Mouse (Mus musculus): ENCODE measurements around the gene Mrc2. TPM values are rescaled to one million over a fixed set of nuclear protein-coding genes. Genes with fewer than 3 reads are reported as not detected.

The Mrc2 gene
- polyA plus RNA-seq, 1 experiment from 2014 or later: 9.5 TPM

- H3K36me3 ChIP-seq (replicated peaks; ENCODE audit: control insufficient read depth, insufficient read depth, low read depth, low read length): no peaks in the 10 kb centered on the region
- DNase-seq (ENCODE audit: low spot score) (no peak), ATAC-seq (replicated peaks; ENCODE audit: insufficient number of reproducible peaks, low FRiP score, low TSS enrichment, low read depth) (no peak)
- no peak overlapping the region for H3K4me3 ChIP-seq (ENCODE audit: low read depth, low read length)
- H3K4me2 ChIP-seq (ENCODE audit: low read depth, low read length): no peak overlapping the region
- 90% methylated on average over 3 of the region's 3 CpGs for WGBS
- no peak overlapping the region for H3K9ac ChIP-seq (replicated peaks; ENCODE audit: low read length)
- H3K9me3 ChIP-seq (replicated peaks; ENCODE audit: control insufficient read depth, low read length): no peaks in the 10 kb centered on the region
- no peaks in the 10 kb centered on the region for H3K27me3 ChIP-seq (ENCODE audit: control insufficient read depth, insufficient read depth, low read length)
- peaks cover 4% of the 10 kb centered on the region; the same call in 1 of the 2 replicates for H3K4me1 ChIP-seq (ENCODE audit: control insufficient read depth, insufficient read depth, low read length)
- H3K27ac ChIP-seq (replicated peaks; ENCODE audit: low read depth, low read length): no peak overlapping the region
These were observed 74.7 kb downstream of the Mrc2 start for GRCm38 (mm10) chr11:105367163-105367562.

GRCm38 (mm10) chr11:105368833-105369232, 76.4 kb downstream of the Mrc2 start:
- ATAC-seq (replicated peaks; ENCODE audit: insufficient number of reproducible peaks, low FRiP score, low TSS enrichment, low read depth) (no peak), DNase-seq (ENCODE audit: low spot score) (no peak)
- Histone ChIP-seq H3K27me3 (ENCODE audit: control insufficient read depth, insufficient read depth, low read length) (no peaks in the 10 kb centered on the region), H3K4me2 (ENCODE audit: low read depth, low read length) (no peak overlapping the region), H3K4me3 (ENCODE audit: low read depth, low read length) (no peak overlapping the region), H3K9ac (replicated peaks; ENCODE audit: low read length) (no peak overlapping the region), H3K9me3 (replicated peaks; ENCODE audit: control insufficient read depth, low read length) (no peaks in the 10 kb centered on the region), H3K36me3 (replicated peaks; ENCODE audit: control insufficient read depth, insufficient read depth, low read depth, low read length) (no peaks in the 10 kb centered on the region), H3K27ac (replicated peaks; ENCODE audit: low read depth, low read length) (no peak overlapping the region), H3K4me1 (ENCODE audit: control insufficient read depth, insufficient read depth, low read length) (0 out of 2 replicates have a peak, but pooled peaks cover 4% of the 10 kb centered on the region)
- 87% methylated on average over 5 of the region's 5 CpGs for WGBS

DNA sequence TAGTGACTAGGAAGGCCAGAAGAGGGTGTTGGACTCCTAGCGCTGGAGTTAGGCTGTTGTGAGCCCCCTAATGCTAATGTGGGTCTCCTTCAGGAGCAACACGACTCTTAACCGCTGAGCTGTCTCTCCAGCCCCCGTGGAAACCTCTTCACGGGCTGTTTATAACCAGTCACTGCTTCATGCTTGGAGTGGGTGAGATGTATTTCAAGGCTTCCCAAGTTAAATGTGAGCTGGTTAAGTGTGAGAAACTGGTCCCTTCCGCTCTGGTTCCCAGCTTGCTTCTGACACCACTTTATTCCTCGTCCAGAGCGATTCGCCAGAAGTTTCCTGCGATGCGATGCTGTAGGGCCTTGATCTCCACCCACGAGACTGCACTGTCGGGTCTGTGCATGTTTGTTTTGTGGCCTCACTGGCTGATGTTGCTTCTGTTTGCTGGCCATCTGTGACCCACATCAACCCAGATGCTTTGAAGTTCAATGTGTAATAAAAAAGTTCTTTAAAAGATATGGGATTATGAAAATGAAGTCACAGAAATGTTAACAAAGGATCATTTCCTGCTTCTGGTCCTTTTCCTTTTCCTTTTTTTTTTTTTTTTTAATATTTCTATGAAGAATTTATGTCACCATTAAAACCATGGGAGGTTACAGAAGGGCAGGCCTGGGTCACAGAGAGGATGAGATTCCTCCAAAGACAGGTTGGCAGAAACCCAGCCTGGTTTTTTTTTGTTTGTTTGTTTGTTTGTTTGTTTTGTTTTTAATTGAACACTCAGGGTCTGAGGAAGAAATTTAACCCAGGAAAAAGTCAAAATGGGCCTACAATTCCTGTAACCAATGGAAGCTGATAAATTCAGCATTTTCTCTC, 77.3 kb downstream of the Mrc2 start:
- no peak for ATAC-seq (replicated peaks; ENCODE audit: insufficient number of reproducible peaks, low FRiP score, low TSS enrichment, low read depth)
- no peaks in the 10 kb centered on the region for H3K9me3 ChIP-seq (replicated peaks; ENCODE audit: control insufficient read depth, low read length)
- H3K4me1 ChIP-seq (ENCODE audit: control insufficient read depth, insufficient read depth, low read length): no peaks in the 10 kb centered on the region
- H3K4me2 ChIP-seq (ENCODE audit: low read depth, low read length): no peak overlapping the region
- no peak overlapping the region for H3K9ac ChIP-seq (replicated peaks; ENCODE audit: low read length)
- no peaks in the 10 kb centered on the region for H3K36me3 ChIP-seq (replicated peaks; ENCODE audit: control insufficient read depth, insufficient read depth, low read depth, low read length)
- no peaks in the 10 kb centered on the region for H3K27me3 ChIP-seq (ENCODE audit: control insufficient read depth, insufficient read depth, low read length)
- no peak overlapping the region for H3K27ac ChIP-seq (replicated peaks; ENCODE audit: low read depth, low read length)
- H3K4me3 ChIP-seq (ENCODE audit: low read depth, low read length): no peak overlapping the region
- no peak for DNase-seq (ENCODE audit: low spot score)
- WGBS: 88% methylated on average over 13 of the region's 13 CpGs

DNA sequence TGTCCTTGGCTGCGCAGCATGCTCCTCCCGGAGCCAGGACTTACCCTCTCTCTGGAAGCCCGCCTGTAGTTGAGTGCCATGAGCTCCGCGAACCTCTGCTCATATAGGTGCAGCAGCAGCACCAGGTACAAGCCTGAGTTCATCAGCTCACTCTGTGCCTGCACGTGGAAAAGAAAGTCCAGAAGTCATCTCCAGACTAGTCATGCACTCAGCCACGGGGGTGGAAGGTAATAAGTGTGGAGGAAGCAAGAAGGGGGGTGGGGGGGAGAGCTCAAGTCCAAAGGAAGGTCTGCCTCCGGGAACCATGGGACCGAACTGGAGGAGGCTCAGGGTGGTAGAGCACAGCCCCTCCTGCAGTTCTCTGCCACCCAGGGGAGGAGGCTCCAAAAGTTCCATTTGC, 79.4 kb downstream of the Mrc2 start:
- no peak overlapping the region for H3K27ac ChIP-seq (replicated peaks; ENCODE audit: low read depth, low read length)
- no peak overlapping the region for H3K9ac ChIP-seq (replicated peaks; ENCODE audit: low read length)
- no peaks in the 10 kb centered on the region for H3K36me3 ChIP-seq (replicated peaks; ENCODE audit: control insufficient read depth, insufficient read depth, low read depth, low read length)
- WGBS: 84% methylated on average over 9 of the region's 9 CpGs
- ATAC-seq (replicated peaks; ENCODE audit: insufficient number of reproducible peaks, low FRiP score, low TSS enrichment, low read depth) (no peak), DNase-seq (ENCODE audit: low spot score) (no peak)
- H3K27me3 ChIP-seq (ENCODE audit: control insufficient read depth, insufficient read depth, low read length): no peaks in the 10 kb centered on the region
- no peak overlapping the region for H3K4me2 ChIP-seq (ENCODE audit: low read depth, low read length)
- no peaks in the 10 kb centered on the region for H3K9me3 ChIP-seq (replicated peaks; ENCODE audit: control insufficient read depth, low read length)
- no peak overlapping the region for H3K4me3 ChIP-seq (ENCODE audit: low read depth, low read length)
- no peaks in the 10 kb centered on the region for H3K4me1 ChIP-seq (ENCODE audit: control insufficient read depth, insufficient read depth, low read length)

DNA sequence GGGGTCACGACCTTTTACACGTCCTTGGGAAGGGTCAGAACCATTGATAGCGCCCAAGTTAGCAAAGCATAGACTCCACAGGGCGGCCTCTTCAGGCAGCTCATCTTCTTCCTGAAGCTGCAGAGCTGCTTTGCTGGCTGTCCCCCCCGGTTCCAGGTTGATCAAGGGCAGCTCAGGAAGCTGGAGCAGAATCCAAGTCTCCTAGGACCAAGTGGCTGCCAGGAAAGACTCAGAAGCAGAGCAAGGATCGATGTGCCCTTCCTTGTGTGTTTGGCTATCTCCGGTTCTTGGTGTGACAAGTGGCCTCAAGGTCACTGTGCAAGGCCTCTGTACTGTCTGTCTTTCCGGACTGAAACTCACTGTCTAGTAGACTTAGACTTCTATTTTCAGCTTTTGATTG, 81.4 kb downstream of the Mrc2 start:
- no peak overlapping the region for H3K27ac ChIP-seq (replicated peaks; ENCODE audit: low read depth, low read length)
- 75% methylated on average over 8 of the region's 8 CpGs for whole genome bisulfite sequencing
- ATAC-seq (replicated peaks; ENCODE audit: insufficient number of reproducible peaks, low FRiP score, low TSS enrichment, low read depth) (no peak), DNase-seq (ENCODE audit: low spot score) (no peak)
- no peak overlapping the region for H3K4me3 ChIP-seq (ENCODE audit: low read depth, low read length)
- no peaks in the 10 kb centered on the region for H3K4me1 ChIP-seq (ENCODE audit: control insufficient read depth, insufficient read depth, low read length)
- no peak overlapping the region for H3K4me2 ChIP-seq (ENCODE audit: low read depth, low read length)
- H3K9ac ChIP-seq (replicated peaks; ENCODE audit: low read length): no peak overlapping the region
- no peaks in the 10 kb centered on the region for H3K9me3 ChIP-seq (replicated peaks; ENCODE audit: control insufficient read depth, low read length)
- no peaks in the 10 kb centered on the region for H3K36me3 ChIP-seq (replicated peaks; ENCODE audit: control insufficient read depth, insufficient read depth, low read depth, low read length)
- H3K27me3 ChIP-seq (ENCODE audit: control insufficient read depth, insufficient read depth, low read length): no peaks in the 10 kb centered on the region

GRCm38 (mm10) chr11:105374526-105375175, 82.2 kb downstream of the Mrc2 start:
- Histone ChIP-seq H3K36me3 (replicated peaks; ENCODE audit: control insufficient read depth, insufficient read depth, low read depth, low read length) (no peaks in the 10 kb centered on the region), H3K27ac (replicated peaks; ENCODE audit: low read depth, low read length) (no peak overlapping the region), H3K9ac (replicated peaks; ENCODE audit: low read length) (no peak overlapping the region), H3K4me1 (ENCODE audit: control insufficient read depth, insufficient read depth, low read length) (no peaks in the 10 kb centered on the region), H3K4me2 (ENCODE audit: low read depth, low read length) (no peak overlapping the region), H3K4me3 (ENCODE audit: low read depth, low read length) (no peak overlapping the region), H3K27me3 (ENCODE audit: control insufficient read depth, insufficient read depth, low read length) (no peaks in the 10 kb centered on the region), H3K9me3 (replicated peaks; ENCODE audit: control insufficient read depth, low read length) (no peaks in the 10 kb centered on the region)
- ATAC-seq (replicated peaks; ENCODE audit: insufficient number of reproducible peaks, low FRiP score, low TSS enrichment, low read depth) (no peak), DNase-seq (ENCODE audit: low spot score) (no peak)
- WGBS: 81% methylated on average over 10 of the region's 10 CpGs

- no peaks in the 10 kb centered on the region for H3K9me3 ChIP-seq (replicated peaks; ENCODE audit: control insufficient read depth, low read length)
- no peak overlapping the region for H3K4me2 ChIP-seq (ENCODE audit: low read depth, low read length)
- ATAC-seq (replicated peaks; ENCODE audit: insufficient number of reproducible peaks, low FRiP score, low TSS enrichment, low read depth) (no peak), DNase-seq (ENCODE audit: low spot score) (no peak)
- H3K27ac ChIP-seq (replicated peaks; ENCODE audit: low read depth, low read length): no peak overlapping the region
- H3K27me3 ChIP-seq (ENCODE audit: control insufficient read depth, insufficient read depth, low read length): no peaks in the 10 kb centered on the region
- WGBS: 97% methylated on average over 1 of the region's 1 CpGs
- H3K9ac ChIP-seq (replicated peaks; ENCODE audit: low read length): no peak overlapping the region
- no peaks in the 10 kb centered on the region for H3K36me3 ChIP-seq (replicated peaks; ENCODE audit: control insufficient read depth, insufficient read depth, low read depth, low read length)
- no peaks in the 10 kb centered on the region for H3K4me1 ChIP-seq (ENCODE audit: control insufficient read depth, insufficient read depth, low read length)
- no peak overlapping the region for H3K4me3 ChIP-seq (ENCODE audit: low read depth, low read length)
These were observed 83.4 kb downstream of the Mrc2 start for GRCm38 (mm10) chr11:105375821-105376235.

DNA sequence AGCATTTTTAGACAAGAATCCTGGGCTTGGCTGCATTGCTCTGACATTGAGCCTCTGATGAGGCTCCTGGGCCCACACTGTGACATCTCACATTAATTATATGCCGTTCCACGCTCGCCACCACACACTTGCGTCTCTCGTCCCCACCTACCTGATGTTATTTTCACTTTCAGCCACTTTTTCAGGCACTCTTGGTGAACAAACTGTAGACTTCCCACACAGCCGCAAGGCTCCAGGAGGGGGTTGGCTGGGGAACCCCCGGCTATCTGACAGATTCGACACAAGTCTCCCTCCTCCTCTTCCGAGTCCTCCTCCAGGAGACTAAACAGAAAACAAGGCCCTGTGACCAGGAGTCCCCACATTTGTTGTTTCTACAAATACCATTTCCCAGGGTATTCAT, 92.8 kb downstream of the Mrc2 start:
- no peak overlapping the region for H3K4me2 ChIP-seq (ENCODE audit: low read depth, low read length)
- no peak overlapping the region for H3K27ac ChIP-seq (replicated peaks; ENCODE audit: low read depth, low read length)
- WGBS: 87% methylated on average over 9 of the region's 9 CpGs
- ATAC-seq (replicated peaks; ENCODE audit: insufficient number of reproducible peaks, low FRiP score, low TSS enrichment, low read depth) (no peak), DNase-seq (ENCODE audit: low spot score) (no peak)
- no peak overlapping the region for H3K9ac ChIP-seq (replicated peaks; ENCODE audit: low read length)
- H3K9me3 ChIP-seq (replicated peaks; ENCODE audit: control insufficient read depth, low read length): no peaks in the 10 kb centered on the region
- H3K4me3 ChIP-seq (ENCODE audit: low read depth, low read length): no peak overlapping the region
- H3K27me3 ChIP-seq (ENCODE audit: control insufficient read depth, insufficient read depth, low read length): no peaks in the 10 kb centered on the region
- H3K36me3 ChIP-seq (replicated peaks; ENCODE audit: control insufficient read depth, insufficient read depth, low read depth, low read length): no peaks in the 10 kb centered on the region
- no peaks in the 10 kb centered on the region for H3K4me1 ChIP-seq (ENCODE audit: control insufficient read depth, insufficient read depth, low read length)

Data from embryonic facial prominence, embryonic 11.5 days (tissue).